Mouse (Mus musculus) adrenal gland, adult (tissue): ENCODE measurements around the gene Fbxo21.

Source experiments
- DNase-seq, 2 experiments: peaks; one replicate each; pipeline ENCODE4 v3.0.0; 2022 to 2023; ENCODE audit warnings: low spot score in 1 of 2; ENCODE audit not compliant: inconsistent age in 2 of 2

Fbxo21 gene

DNA sequence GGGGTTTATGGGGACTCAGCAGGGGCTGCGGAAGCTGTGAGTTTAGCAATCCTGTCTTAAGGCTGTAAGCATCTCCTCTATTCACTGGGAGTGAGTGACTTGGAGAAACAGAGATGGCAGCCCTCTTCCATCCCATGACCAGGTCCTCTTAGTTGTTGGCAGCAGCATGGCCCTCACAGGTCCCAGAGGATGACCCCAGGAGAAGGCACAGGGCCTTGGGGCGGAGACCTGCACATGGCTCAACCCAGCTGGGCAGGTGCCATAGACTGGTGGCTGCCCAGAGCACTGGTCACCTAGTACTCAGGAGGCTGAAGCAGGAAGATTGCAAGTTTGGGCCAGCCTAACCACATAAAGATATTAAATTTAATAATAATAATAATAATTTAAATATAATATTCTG is 39.1 kb downstream of the Fbxo21 start:
- peak in 1 of 2 experiments; percentile 57 for DNase-seq

DNA sequence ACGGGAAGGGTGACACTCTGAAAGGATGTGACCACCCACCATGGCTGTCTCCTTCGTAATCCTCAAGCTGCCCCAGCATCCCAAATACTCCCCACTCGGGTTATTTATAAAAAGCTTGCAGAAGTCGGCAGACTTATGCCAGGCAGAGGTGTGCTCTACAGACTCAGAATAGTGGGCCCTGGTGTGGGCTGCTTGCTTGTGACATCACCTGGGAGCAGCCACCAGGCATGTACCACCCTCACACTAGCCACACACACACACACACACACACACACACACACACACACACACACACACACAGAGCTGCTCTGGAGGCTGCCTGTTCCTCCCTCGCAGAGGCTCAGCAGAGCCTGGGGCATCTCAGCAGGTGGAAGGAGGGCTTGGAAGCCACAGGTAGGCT is 41.0 kb downstream of the Fbxo21 start:
- no peak for DNase-seq

DNA sequence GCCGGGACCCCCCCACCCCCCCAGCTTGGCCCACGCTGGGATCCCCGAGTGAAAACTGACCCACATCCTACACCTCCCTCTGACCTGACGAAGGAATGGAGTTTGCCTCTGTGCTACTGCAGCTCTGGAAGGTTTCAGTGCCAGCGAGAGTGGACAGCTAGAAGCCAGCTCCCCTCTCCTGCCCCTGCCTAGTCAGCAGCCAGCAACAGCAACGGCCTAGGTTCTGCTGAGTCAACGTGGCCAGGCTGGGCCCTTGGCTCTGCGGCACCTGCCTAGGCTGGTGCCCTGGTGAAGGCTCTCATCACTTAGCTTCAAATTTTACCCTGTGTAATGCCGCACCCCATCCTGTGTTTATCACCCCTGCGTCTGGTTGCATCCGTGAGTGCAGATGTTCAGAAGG is 43.4 kb downstream of the Fbxo21 start:
- no peak for DNase-seq

DNA sequence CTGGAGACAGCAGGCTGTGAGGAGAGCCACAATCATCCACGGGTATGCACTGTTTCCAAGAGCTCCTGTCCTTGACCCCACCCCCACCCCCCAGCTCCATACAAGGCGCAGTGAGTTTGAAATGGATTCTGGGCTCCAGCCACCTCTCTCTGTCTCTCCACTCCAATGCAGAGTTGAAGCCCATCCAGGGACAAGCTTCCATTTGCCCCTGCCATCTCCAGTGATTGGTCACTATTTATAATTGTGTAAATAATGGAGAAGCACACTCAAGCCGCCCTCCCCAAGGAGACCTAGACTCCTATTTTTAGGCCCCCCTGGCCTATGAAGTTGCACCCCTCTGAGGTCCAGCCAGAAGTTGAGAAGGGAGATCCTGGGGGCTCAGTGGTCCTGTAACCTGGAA is 46.5 kb downstream of the Fbxo21 start:
- no peak for DNase-seq

DNA sequence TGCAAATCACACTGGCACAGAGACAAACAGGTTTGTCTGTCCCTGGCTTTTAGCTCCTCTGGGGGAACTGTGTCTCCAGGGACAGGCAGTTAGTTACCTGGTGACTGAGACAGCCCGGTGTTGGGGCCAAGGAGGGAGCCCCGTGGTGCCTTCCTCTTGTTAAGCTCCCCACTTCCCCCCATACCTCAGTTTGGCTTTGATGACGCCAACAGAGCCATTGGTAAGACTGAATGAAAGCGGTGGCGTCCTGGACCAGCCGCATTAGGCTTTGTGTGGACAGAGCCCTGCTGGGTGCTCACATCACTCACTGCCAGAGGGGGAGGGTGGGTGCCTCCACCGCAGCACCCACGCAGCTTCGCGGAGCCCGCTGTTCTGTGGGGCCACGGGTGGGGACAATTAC is 49.4 kb downstream of the Fbxo21 start:
- DNase-seq, result no peak

DNA sequence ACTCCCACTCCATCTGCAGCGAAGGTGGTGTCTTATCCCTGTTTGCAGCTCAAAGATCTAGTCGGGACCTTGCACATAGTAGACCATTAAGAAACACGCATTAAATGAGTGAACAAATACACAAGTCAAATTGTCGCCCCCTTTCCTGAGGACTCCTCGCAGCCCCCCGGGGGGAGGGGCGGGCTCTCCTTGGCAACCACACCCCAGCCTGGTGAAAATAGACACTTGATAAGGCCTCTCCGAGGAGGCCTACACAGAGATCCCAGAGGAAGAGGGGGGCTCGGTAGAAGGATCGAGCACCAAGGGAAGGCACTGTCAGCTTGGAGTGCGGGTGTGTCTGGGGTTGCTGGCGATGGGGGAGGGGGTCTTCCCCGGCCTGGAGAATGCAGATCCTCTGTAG is 49.8 kb downstream of the Fbxo21 start:
- no peak for DNase-seq

DNA sequence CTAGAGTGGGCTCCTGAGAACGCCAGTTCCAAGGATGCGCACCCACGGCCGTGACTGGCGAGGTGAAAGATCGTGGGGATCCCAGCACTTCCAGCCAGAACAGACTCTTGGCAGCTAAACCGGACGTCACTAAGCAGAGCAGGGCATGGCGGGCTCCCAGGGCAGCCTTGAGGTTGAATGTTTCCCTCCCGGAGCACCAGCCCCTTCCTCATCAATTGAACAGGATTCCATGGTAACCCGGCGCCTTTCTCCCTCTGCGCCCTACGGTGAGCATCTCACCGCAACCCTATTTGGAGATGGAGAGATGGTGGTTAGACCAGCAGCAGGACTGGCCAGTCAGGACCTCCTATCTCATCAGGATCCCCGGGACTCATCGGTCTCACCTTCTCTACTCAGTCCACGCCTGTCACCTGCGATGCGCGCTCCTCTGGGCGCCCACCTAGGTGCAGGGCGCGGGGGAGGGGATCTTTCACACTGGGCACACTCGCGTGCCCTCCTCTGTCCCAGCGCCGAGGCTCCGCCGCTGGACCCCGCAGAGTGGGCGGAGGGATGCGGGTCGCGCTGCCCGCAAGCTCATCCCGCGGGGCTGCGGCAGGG is 50.7 kb downstream of the Fbxo21 start:
- peak in 1 of 2 experiments; percentile 68 for DNase-seq

DNA sequence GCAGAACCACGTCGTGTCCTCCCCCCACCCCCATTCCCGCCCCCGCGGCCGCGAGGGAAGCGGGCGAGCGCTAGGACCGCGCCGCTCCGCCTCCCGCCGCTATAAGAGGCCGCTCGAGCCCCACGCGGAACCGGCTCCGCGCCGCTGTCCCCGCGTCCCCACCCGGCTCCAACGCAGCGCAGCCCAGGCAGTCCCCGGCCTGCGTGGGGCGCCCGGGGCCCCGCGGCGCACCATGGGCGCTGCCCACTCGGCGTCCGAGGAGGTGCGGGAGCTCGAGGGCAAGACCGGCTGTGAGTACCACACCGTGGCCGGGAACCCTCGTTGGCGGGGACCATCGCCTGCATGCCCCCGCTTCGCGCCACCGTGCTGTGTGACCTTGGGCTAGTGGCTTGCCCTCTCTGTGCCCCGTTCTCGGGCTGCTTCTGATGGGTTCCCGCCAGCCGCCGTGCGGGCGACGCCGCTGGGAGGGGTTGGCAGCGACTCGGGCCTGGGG is 51.2 kb downstream of the Fbxo21 start, which contains the start of gene Tesc:
Tesc (plus strand) TSS at position 46 of the 493 bp plus-strand sequence.
- peak; percentile 72 to 88 for DNase-seq

DNA sequence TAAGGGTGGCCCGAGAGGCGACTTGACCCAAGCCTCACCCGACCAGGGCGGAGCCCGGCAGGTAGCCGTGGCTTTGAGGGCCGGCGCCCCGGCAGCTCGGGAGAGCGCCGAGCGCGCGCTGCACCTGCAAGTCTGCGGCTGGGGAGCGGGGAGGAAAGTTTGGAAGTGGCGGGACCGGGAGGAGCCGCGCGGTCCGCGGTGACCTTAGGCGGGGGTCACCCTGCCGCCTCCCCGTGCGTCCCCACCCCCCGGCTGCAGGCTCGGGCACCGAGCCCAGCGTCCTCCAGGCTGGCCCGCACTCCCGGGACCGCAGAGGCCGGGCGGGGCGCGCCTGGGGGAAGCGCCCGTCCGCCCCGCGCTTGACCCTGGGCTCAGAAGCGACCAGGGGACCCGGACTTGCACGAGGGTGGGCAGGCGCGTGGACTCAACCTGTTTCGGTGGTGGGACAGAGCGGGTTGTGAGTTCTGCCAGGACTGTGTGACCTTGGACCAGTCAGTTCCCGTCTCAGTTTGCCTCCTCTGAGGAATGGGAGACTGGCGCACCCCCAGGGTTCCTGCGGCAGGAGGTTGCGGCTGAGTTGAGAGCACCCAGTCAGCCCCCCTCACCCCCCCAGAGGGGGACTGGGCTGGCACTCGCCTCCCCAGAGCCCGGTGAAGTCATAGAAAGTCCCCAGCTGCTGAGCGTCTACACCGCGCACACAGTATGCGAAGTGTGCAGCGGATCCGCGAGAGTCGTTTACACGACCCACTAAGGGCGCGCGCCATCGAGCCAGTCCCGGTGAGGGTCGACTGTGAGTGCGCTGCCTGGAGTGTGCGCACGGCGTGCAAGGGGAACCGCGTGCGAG is 51.9 kb downstream of the Fbxo21 start:
- DNase-seq, result peak; percentile 78 to 88

DNA sequence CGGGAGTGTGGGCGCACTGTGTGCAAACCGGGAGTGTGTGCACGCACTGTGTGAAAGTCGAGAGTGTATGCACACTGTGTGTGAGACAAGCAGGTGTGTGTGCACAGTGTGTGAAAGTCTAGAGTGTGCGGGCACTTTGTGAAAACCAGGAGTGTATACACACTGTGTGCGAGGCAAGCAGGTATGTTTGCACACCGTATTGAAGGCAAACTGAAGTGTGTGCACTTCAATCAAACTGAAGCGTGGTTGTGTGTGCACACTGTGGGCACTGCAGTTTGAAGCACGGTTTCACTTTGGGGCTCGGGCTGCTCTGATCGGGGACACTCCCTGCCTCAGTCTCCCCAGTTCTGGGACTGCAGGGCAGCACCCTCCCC is 52.5 kb downstream of the Fbxo21 start:
- DNase-seq, result no peak

DNA sequence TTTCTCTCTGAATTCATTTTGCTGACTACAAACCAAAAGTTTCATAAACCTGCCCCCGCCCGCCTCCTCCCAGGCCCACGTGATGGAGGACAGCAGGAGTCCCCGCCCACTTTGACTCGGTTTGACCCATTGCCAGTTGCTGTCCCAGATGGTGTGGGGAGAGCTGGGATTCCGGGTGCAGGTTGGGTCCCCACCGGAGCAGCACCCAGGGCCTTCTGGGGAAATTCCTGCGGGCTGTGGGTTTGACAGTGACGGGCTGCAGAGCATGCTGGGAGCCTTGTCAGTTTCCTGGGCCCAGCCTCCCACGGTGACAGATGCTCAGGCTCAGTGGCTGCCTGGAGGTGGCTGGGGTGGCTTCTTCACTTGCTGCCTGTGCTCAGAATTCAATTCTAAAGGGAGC is 52.9 kb downstream of the Fbxo21 start:
- peak; percentile 74 to 85 for DNase-seq

DNA sequence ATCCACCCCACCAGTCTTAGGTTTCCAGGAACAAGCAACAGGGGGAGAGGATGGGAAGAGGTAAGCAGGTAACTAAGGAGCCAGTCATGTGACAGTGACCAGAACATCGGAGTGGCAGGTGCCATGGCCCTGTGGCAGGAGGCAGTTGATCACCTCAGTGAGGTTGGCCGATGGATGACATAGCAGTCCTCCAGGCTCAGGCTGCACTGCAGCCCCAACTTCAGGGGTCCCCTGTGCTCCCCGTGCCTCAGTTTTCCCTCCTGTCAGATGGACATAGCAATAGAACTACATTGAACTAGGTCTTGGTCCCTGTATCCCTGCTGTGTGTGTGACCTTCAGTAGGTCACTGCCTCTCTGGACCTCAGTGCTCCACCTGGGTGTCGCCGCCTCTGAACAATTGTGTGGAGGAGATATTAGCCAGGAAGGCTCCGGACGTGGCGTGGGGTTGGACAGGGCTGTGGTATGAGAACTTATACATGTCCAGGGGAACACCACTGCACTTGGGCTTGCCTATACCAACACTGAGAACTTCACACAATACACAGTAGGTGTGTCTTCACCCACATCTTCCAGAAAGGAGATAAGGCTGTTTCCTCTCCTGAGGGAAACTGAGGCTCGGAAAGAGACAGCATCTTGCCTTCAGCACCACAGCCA is 53.6 kb downstream of the Fbxo21 start:
- DNase-seq, result peak in 1 of 2 experiments; percentile 52

DNA sequence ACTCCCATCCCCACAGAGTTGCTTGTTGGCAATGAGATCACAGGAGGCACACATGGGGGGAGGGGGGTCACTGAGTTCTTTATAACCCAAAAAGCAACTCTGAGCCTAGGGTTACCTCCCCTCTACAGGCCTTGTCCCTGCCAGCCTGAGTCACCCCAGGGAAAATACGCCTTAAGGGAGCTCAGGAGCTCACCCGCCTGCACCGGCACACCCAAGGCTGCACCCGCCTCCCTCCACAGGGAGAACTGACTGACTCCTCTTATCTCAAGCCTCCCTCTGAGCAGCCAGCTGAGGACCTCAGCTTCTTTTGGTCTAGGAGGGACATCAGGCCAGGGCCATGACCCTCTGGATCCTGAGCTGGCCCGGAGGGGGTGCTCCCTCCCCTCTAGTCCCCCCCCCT is 54.5 kb downstream of the Fbxo21 start:
- peak; percentile 86 for DNase-seq

DNA sequence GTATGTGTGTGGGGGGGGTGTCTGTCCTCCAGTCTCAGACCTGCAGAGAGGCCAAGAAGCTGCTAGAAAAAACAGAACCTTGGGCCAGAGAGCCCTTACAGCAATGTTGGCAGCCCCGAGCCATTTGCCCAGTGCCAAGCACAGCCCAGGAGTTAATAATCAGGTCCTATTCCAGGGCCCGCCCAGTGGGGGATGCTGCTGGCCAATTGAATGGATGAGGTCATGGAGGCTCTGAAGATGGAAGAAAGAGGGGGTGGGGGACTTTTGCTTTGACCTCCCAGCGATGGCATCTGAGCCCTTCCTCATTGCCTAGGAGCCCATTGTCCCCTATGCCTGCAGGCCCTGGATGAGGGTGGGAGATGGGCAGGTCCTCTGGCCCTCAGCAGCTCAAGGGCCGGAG is 55.0 kb downstream of the Fbxo21 start:
- no peak for DNase-seq

DNA sequence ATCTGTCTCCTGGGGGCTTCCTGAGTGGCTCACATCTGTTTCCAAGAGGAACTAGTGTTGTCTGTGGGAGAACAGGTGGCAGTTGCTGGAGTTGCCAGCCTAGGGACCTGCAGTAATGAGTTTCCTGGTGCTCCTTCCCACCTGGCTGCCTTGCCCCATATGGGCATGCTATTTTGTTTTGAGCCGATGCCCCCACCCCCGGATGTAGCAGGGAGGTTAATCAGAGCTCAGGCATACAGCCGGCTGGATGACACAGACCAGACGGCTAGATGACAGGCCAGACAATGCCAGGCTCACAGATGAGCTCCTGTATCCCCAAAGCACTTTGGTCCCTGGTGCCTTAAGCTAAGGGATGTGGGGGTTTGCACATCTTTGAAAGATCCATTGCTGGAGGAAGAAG is 56.8 kb downstream of the Fbxo21 start:
- DNase-seq, result no peak

DNA sequence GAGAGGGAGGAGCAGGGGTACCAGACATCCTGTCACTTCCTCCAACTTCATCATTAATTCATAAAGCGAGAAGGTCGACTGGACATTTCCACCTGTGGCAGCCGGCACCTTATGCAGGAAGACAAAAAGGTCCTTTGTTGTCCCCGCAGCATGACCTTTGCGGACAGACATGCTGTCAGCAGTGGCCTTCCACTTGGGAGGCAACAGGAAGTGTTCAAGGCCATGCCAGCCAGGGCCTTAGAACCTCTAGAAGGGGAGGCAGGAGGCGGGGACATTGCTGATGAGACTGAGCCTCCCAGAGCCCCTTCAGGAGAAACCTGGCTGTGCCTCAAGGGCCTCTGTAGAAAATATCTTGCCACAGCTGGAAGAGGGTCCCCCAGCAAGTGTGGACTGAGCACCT is 57.2 kb downstream of the Fbxo21 start:
- peak; percentile 84 to 88 for DNase-seq

DNA sequence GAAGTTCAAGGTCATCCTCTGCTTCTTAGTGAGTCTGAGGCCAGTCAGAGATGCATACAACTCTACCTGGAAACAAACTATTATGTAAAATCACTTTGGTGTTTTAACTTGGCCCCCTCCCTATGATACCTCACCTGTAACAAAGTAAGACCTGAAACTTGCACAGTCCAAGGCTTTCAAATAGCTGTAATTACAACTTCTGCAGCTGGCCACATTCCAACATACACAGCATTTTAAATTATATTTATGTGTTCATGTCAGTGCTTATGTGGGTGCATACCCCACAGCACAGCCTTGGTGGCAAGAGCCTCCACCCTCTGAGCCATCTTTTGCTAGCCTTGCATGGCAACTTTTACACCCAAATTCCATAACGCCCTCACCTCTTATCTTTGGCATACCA is 58.1 kb downstream of the Fbxo21 start:
- no peak for DNase-seq

DNA sequence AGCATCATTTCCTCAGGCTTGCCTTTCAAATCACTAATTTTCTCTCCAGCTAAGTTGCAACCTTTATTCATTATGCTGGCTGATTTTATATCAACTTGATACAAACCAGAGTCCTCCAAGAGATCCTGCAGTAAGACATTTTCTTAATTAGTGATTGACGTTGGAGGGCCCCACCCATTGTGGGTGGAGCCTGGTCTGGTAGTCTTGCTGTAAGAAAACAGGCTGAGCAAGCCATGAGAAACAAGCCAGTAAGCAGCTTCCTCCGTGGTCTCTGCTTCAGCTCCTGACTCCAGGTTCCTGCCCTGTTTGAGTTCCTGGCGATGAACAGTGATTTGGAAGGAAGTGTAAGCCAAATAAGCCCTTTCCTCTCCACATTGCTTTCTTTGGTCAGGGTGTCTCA is 59.3 kb downstream of the Fbxo21 start:
- DNase-seq, result peak in 1 of 2 experiments; percentile 42

DNA sequence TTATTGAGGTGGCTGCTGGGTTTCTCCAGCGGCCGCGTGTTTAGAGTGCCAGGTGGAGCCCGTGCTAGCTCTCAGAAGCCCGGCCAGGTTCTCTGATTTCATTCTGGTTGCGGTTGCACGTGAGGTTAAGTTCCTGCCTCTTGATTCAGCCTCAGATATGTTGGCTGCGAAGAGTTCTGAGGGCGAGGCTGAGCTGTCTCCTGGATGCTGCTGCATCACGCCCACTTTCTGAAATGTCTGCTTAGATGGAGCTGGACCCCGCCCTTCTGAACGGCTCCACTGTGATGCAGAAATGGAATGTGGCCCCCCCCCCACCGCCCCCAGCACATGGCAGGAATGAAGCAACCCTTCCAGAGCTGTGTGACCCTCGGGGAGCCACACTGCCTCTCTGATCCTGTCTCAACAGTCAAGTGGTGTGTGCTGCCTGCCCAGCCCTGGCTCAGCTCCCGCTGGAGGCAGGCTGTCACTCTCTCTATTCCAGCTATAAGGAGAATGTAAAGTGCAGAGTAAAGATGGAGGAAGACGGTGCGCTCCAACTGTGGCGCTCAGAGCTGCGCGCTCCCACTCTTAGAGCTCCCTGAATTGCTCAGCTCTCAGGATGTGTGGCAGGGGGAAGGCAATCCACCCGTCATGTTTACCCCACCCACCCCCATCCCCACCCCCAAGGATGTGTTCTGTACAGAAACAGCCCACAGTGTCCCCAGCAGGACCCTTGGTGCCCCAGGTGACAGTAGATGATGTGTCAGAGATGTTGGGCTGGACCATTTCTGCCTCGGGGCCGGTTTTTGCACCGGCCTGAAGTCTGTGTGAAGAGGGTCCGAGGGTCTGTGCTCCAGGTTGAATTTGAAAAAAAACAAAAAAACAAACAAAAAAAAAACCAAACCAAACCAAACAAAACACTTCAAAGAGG is 60.6 kb downstream of the Fbxo21 start:
- peak in 1 of 2 experiments; percentile 31 for DNase-seq

DNA sequence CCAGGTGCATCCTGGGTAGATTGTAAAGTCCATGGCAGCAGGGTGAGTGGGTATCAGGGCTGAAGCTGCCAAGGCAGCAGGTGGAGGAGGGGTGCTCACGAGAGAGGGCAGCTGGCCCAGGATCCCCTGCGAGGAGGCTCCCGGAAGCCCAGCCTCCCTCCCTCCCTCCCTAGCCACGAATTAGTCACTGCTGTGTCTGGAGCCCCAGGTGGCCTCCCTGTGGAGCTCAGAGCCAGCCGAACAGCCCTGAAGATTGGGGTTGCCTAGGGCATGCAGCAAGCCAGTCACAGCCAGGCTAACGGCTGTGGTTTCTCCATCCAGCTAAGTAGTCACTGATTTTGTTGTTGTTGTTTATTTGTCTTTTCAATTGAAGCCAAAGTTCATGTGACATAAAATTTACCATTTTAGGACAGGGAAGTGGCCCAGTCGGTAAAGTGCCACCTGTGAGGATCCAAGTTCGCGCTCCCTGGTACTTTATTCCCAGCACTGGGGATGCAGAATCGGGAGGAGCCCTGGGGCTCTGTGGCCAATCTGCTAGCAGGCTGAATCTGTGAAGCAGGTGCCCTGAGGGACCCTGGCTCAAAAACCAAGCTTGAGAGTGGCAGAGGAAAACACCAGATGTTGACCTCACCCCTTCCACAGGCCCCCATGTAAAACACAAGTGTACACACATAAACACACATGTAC is 61.4 kb downstream of the Fbxo21 start:
- DNase-seq, result peak; percentile 70 to 81
